Mouse (Mus musculus) ovary, postnatal 36 days (tissue): ENCODE data around the gene Tmem176b.
A peak's percentile ranks its signal among the peaks of the same experiment; 100 is the strongest.
"Not testable (repeated sequence)": the region's sequence is repeated elsewhere in the genome, so short reads cannot be mapped to it uniquely, and the experiment has no call there.

Experiments
- DNase-seq: peaks from one replicate; pipeline ENCODE4 v3.0.0; 2022; ENCODE audit warnings: low spot score, mixed read lengths

Tmem176b gene

GRCm38 (mm10) chr6:48840973-48841625 lies at the start of gene Tmem176b:
Tmem176b (minus strand) TSS chr6:48841496.
- DNase-seq, result peak; percentile 94

GRCm38 (mm10) chr6:48876510-48877135 lies 35.3 kb upstream of the Tmem176b start:
- no peak for DNase-seq

- no peak for DNase-seq
These were observed 34.2 kb upstream of the Tmem176b start for GRCm38 (mm10) chr6:48875515-48875914.

- DNase-seq, result no peak
These were observed 33.3 kb upstream of the Tmem176b start for GRCm38 (mm10) chr6:48874576-48874975.

GRCm38 (mm10) chr6:48872596-48872995 lies 31.3 kb upstream of the Tmem176b start, which contains the start of gene Aoc1:
Aoc1 (plus strand) TSS chr6:48872896.
- no peak for DNase-seq

- DNase-seq, result no peak
These were observed 28.5 kb upstream of the Tmem176b start for GRCm38 (mm10) chr6:48869774-48870173.

- no peak for DNase-seq
These were observed 25.9 kb upstream of the Tmem176b start for GRCm38 (mm10) chr6:48867158-48867557.

GRCm38 (mm10) chr6:48866355-48866950 lies 25.2 kb upstream of the Tmem176b start:
- not testable (repeated sequence) for DNase-seq

- no peak for DNase-seq
These were observed 24.0 kb upstream of the Tmem176b start for GRCm38 (mm10) chr6:48865152-48865745.

- DNase-seq, result no peak
These were observed 23.4 kb upstream of the Tmem176b start for GRCm38 (mm10) chr6:48864723-48865122.

GRCm38 (mm10) chr6:48864181-48864580 lies 22.9 kb upstream of the Tmem176b start:
- no peak for DNase-seq

GRCm38 (mm10) chr6:48863488-48863887 lies 22.2 kb upstream of the Tmem176b start:
- no peak for DNase-seq

- DNase-seq, result no peak
These were observed 21.5 kb upstream of the Tmem176b start for GRCm38 (mm10) chr6:48862816-48863215.

- DNase-seq, result no peak
These were observed 20.5 kb upstream of the Tmem176b start for GRCm38 (mm10) chr6:48861616-48862280.

- DNase-seq, result no peak
These were observed 19.6 kb upstream of the Tmem176b start for GRCm38 (mm10) chr6:48860851-48861250.

- peak; percentile 76 for DNase-seq
These were observed 19.0 kb upstream of the Tmem176b start for GRCm38 (mm10) chr6:48860130-48860815.

GRCm38 (mm10) chr6:48857613-48858302 lies 16.5 kb upstream of the Tmem176b start:
- DNase-seq, result no peak

GRCm38 (mm10) chr6:48854155-48854554 lies 12.9 kb upstream of the Tmem176b start:
- no peak for DNase-seq

GRCm38 (mm10) chr6:48851820-48852491 lies 10.7 kb upstream of the Tmem176b start:
- peak; percentile 66 for DNase-seq

GRCm38 (mm10) chr6:48845086-48845485 lies 3.8 kb upstream of the Tmem176b start:
- no peak for DNase-seq
